Mouse (Mus musculus): Measurements from ENCODE around the gene Map4k4.

Gene Map4k4

GRCm38 (mm10) chr1:39900181-39901005, at the start of gene Map4k4:
Gene Map4k4 (plus strand): TSS chr1:39900913.
- in situ Hi-C loops (cut with MboI, MseI), result no loop called here

DNA sequence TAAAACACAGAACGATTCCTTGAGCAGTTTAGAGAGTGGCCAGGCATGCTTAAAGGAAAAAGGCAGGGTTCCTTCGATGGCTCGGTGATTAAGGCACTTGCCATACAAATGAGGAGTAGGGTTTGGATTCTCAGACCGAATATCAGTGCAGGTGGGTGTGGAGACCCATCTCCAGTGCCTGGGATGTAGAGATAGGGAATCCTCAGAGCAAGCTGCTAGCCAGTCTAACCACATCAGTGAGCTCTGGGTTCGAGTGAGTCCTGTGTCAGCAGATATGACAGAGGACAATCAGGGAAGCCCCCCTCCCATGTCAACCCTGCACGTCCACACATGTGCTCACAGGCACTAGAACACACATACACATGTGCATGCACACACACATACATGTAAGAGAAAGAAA, 44.8 kb upstream of the Map4k4 start:
- in situ Hi-C loops (cut with MboI, MseI), result no loop called here

GRCm38 (mm10) chr1:39856795-39857447, 43.8 kb upstream of the Map4k4 start:
- in situ Hi-C loops (cut with MboI, MseI), result no loop called here

DNA sequence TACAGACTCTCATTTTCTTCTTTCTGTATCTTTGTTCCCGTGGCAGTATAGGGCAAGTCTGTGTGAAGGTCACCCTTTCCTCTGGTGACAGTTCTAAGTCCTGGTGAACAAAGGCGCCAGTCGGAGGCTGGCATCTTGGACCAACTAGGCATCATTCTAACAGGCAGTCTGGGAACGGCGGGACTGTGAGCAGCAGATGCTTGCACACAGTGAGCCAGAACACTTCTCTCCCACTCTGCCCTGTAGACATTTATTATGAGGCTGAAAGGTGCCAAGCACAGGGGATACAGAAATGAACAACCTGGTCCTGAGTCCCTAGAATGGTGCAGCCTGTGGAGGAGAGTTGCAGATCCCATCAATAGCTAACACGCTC, 43.3 kb upstream of the Map4k4 start:
- in situ Hi-C loops (cut with MboI, MseI), result no loop called here

GRCm38 (mm10) chr1:39859213-39859612, 41.5 kb upstream of the Map4k4 start:
- in situ Hi-C loops (cut with MboI, MseI), result no loop called here

- in situ Hi-C loops (cut with MboI, MseI), result no loop called here
Measured at GRCm38 (mm10) chr1:39866367-39867141, 34.2 kb upstream of the Map4k4 start.

GRCm38 (mm10) chr1:39867142-39867525, 33.6 kb upstream of the Map4k4 start:
- in situ Hi-C loops (cut with MboI, MseI), result no loop called here

DNA sequence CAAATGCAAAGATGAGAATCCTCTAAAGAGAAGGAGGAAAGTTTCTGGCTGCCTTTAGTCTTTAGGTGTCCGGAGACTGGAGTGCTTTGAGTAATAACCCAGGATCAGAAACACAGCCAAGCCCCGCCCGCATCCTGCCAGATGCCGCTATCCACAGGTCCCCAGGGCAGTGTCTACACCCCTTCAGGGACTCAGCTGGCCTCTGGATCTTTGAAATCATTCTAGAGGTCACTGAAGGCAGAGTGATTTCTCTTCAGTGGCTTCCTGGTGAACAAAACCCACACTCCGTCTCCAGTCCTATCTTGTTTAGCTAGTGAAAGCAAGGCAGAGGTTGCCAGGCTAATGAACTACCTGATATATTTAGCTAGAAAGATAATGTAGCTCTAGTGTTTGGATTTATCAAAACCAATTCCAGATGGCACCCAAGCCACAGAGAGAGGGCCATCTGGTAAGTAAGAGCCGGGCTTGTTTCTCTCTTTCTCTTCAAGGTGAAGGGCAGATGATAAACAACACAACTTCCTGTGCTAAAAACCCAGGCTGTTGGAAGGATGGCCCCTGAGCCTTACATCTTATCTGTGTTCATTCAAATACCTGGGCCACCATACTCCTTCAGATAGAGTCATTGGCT, 32.6 kb upstream of the Map4k4 start:
- in situ Hi-C loops (cut with MboI, MseI), result no loop called here

- in situ Hi-C loops (cut with MboI, MseI), result no loop called here
Measured at GRCm38 (mm10) chr1:39868825-39869571, 31.7 kb upstream of the Map4k4 start.

DNA sequence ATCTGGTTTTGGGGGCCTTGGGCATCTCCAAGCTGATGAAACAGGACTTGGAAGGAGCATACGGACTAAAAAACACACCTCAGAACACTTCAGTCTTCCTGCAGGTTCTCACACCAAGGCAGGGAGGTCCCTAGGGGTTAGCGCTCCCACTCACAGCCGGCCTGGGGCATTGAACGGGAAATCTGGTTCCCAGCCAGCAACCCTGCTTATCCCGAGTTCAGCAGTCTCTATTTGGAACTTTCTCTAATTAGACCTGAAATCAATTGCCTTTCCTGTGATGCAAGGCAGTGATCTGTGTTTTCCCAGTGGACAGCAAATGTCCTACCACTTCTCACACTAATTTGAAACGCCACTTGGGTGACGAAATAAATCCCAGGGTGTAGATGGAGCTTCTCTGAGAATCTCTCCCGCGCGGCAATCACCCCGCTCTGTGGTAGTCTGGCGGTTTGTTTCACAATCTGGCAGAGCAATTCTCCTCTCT, 31.0 kb upstream of the Map4k4 start:
- in situ Hi-C loops (cut with MboI, MseI), result no loop called here

GRCm38 (mm10) chr1:39877981-39878380, 22.7 kb upstream of the Map4k4 start:
- in situ Hi-C loops (cut with MboI, MseI), result no loop called here

DNA sequence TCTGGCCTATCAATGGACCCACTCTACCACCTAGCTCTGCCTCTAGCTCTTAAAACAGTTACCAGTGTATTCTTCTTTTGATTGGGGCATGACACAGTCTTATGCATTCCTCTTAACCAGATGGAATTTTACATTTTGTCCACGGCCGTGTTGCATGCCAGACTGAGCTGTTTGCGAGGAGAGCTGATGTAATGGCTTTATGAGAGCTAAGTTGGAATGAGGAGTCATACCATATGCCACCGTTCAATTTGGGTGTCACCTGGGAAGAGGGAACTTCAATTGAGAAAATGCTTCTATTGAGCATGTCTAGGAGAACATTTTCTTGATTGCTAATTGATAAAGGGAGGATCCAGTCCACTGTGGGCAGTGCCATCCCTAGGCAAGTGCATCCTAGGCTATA, 18.2 kb upstream of the Map4k4 start:
- in situ Hi-C loops (cut with MboI, MseI), result no loop called here

DNA sequence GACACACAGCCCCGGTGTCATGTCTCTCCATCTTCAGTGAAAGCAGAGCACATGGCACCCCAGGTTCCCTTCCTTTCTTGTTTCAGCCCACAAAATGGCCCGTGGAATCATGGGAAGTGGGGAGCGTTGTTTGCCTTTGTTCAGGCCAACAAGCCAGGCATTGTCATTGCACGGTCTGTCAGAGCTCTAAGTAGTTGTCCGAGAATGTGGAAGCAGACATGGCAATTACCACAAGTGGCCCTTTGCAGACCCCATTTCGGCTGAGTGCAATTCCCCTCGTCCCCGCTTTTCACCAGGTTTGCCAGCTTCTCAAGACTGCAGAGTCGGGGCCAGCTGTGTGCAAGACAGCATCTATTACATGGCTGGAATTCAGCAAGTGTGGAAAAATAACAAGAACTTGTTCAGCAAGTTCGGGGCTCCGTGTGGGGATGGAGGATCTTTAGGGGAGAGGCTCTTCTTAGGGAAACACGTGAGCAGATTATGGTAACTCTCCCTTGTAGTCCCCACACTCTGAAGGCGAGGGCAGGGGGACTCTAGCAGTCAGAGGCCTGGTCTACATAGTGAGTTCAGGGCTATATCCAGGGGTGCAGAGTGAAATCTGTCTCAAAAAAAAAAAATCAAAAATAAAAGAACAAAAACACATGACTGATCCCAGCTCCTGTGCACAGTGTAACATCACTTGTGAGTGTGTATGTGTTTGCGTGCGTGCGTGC, 15.8 kb upstream of the Map4k4 start:
- in situ Hi-C loops (cut with MboI, MseI), result no loop called here

- in situ Hi-C loops (cut with MboI, MseI), result no loop called here
Measured at GRCm38 (mm10) chr1:39887997-39888396, 12.7 kb upstream of the Map4k4 start.

DNA sequence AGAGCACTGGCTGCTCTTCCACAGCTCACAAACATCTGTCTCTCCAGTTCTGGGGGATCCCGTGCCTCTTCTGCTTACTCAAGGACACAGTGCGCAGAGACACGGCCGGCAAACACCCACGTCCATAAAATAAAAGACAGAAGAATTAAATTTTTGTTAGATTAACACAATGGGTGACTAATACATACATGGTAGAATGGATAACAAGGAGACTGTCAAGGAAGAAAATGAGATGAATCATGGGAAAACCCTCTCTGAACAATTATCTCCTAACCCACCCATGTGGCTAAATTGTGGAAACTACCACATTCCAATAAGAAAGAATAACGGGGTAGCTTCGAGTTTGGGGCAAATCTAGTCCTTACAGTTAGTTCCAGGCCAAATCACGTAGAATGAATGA, 11.3 kb upstream of the Map4k4 start:
- in situ Hi-C loops (cut with MboI, MseI), result no loop called here

GRCm38 (mm10) chr1:39889973-39890372, 10.7 kb upstream of the Map4k4 start:
- in situ Hi-C loops (cut with MboI, MseI), result no loop called here

GRCm38 (mm10) chr1:39893153-39893880, 7.4 kb upstream of the Map4k4 start:
- in situ Hi-C loops (cut with MboI, MseI), result no loop called here

- in situ Hi-C loops (cut with MboI, MseI), result no loop called here
Measured at GRCm38 (mm10) chr1:39895097-39895496, 5.6 kb upstream of the Map4k4 start.

GRCm38 (mm10) chr1:39895506-39895905, 5.2 kb upstream of the Map4k4 start:
- in situ Hi-C loops (cut with MboI, MseI), result no loop called here

DNA sequence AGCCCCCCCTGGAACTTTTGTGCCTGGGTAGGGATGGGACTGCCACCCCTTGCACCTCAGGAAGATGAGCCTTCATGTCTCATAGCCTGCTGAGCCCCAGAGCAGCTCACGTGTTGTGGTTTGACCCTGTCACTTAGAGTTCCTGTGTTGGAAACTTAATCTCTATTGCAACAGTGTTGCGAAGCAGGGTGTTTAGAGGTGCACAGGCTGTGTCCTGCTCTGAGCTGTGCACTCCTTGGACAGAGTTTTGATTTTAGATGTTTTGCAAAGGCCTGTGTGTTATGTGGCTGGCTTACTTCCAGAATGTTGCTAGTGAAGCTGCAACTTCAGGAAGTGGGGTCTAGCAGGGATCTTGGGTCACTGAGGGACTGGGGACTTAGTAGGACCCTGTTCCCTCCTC, 4.1 kb upstream of the Map4k4 start:
- in situ Hi-C loops (cut with MboI, MseI), result no loop called here
